Mouse (Mus musculus) bone marrow, adult 2 months (tissue): ENCODE results near the gene Fmnl2.

Source experiments
- CTCF ChIP-seq: fragments of 200-500 bp; IDR thresholded peaks from 2 replicates; pipeline ENCODE4 v1.5.1; 2011; ENCODE audit warnings: low read length, control low read depth; ENCODE audit not compliant: control insufficient read depth, insufficient read depth
- POLR2A ChIP-seq: fragments of 200-500 bp; IDR thresholded peaks from 2 replicates; pipeline ENCODE4 v1.6.1; 2011; ENCODE audit warnings: low read depth, mild to moderate bottlenecking, control low read depth, low read length, borderline replicate concordance; ENCODE audit not compliant: control insufficient read depth

- TF ChIP-seq POLR2A (no peak), CTCF (no peak)
Observed at GRCm38 (mm10) chr2:52982502-52982901, 124.8 kb downstream of the Fmnl2 start.
